Mouse (Mus musculus) layer of hippocampus, postnatal 25 days (tissue): ENCODE data around the gene Upk3b. TPM values are rescaled to one million over a fixed set of nuclear protein-coding genes. Genes with fewer than 3 reads are reported as not detected.

Experiments used
- DNase-seq, 2 experiments: peaks; one replicate each; pipeline ENCODE4 v3.0.0; 2022; ENCODE audit warnings: mixed read lengths in 2 of 2, low spot score in 1 of 2; ENCODE audit errors: extremely low spot score in 1 of 2
- total RNA-seq, 2 experiments: library from RNA; stranded (reverse); gene quantifications; 2 replicates each; pipeline ENCODE4 v1.2.3; 2021

Gene Upk3b
- total RNA-seq, 2 experiments from 2014 or later, result not detected

DNA sequence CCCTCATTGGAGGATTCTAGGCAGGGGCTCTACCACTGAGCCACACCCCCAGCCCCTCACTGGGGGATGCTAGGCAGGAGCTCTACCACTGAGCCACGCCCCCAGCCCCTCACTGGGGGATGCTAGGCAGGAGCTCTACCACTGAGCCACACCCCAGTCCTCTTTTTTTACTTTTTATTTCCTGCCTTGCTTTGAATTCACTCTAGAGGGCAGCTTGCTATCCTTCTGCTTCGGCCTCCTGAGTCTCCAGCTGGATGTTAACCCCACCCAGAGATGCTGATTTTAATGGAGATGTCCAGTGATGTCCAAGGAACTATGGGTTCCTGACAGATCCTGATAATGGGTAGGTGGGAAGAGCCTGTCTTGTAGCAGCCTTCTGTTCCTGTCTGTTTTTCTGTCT lies 31.1 kb downstream of the Upk3b start:
- DNase-seq, result no peak

DNA sequence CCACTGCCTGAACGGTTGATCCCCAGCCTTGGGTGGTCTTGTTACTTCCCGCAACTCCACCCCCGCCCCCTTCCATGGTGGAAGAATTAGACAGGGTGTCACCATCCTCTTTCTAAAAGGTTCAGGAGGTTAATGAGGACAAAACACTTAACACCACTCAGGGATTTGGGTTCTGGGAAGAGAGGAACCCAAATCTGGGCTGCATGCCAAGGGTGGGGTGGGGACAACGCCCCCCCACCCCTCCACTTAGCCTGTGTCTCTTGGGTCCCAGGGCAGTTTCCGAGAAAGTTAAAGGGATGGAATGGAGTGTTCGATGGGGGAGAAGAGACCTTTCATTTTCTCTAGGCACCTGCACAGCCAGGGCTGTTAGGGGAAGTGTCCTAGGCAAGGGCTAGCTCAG lies 34.8 kb downstream of the Upk3b start:
- no peak for DNase-seq

DNA sequence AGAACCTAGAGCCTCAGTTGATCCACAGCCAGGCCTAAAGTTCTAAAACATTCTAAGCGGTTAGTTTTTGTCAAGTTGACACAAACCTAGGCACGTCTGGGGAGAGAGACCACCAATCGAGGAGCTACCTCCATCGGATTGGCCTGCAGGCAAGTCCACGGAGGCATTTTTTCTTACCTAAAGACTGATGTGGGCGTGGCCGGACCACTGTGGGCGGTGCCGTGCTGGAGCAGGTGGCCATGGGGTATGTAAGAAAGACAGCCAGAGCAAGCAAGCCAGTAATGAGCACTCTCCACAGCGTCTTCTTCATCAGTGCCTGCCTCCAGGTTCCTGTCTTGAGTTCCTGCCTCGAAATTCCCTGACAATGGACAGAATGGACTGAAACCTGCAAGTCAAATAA lies 35.2 kb downstream of the Upk3b start:
- DNase-seq, result no peak

DNA sequence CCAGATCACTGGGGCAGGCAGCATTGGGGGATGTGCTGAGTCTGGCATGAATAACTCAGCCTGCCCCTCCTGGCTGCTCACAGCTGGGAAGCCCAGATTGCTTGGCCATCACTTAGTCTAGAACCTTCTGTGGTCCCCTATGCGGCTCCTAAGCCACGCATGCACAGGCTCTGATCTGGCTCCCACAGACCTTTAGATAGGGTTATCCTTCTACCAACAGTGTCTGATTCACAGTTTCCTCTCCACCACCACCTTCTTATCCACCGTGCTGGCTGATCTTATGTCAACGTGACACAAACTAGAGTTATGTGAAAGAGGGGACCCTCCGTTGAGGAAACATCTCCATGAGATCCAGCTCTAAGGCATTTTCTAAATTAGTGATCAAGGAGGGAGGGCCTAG lies 36.8 kb downstream of the Upk3b start:
- no peak for DNase-seq

DNA sequence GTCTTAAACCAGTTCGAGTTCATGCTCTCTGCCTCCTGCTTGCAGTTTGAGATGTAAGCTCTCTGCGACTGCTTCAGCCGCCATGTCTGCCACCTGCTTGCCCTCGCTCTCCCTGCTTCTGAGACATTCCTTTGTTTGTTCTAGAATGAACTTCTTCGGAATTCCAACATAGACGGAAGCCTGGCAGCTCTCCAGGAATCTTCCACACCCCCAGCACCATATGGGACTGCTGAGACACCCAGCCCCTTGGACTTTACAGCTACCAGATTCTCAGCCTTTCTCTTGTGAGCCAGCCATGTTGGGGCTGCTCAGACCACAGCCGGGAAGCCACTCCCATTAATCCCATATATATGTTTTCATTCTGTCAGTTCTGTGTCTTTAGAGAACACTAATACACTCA lies 38.0 kb downstream of the Upk3b start:
- DNase-seq, result peak in 1 of 2 experiments; percentile 26

DNA sequence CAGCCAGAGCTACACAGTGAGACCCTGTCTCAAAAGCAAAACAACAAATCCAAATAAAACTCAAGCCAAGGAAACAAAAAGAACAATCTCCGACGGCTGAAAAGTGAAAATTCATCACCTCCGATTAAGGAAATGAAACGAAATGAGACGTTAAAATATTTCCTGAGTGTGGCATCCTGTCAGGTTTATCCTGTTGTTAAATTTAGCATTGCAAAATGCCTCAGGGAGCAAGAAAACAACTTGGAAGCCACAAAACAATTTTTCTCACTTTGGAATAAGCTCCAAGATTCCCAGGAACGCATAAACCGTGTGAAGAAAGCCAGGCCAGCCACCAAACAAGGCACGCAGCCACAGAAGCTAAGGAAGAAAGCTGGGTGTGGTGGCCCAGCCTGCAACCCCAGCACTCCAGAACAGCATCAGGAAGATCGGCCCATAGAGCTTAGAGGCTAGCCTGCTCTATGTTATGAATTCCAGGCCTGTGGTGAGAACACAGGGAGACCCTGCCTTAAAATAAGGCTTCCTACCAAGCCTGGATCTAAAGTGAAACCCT lies 38.8 kb downstream of the Upk3b start:
- DNase-seq, result no peak

DNA sequence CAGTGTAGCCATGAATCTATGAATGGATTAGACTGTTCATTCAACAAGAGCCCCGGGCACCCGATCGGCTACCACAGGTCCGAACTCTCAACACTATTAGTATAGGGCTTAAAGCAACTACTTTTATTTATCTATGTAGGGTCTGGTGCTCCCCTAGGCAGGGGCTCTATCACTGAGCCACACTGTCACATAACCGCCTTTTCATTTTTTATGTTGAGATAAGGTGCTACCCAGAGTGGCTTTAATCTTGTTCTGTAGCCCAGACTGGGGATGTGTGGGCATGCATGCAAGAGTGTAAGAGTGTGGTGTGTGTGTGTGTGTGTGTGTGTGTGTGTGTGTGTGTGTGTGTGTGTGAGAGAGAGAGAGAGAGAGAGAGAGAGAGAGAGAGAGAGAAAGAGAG lies 39.8 kb downstream of the Upk3b start:
- DNase-seq, result no peak

DNA sequence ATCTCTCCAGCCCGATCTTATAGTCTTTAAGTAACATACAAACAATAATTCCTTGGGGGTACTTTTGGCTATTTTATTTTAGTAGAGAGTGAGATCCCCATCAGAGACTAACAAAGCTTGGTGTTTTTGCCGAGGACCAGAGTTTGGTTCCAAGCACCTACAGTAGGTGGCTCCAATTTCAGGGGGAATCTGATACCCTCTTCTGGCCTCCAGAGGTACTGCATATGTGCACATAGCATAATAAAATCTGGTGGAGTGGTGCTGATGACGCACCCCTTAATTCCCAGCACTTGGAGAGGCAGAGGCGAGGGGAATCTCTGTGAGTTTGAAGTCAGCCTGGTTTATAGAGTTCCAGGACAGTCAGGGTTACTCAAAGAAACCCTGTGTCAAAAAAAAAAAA lies 44.0 kb downstream of the Upk3b start:
- DNase-seq, result no peak

DNA sequence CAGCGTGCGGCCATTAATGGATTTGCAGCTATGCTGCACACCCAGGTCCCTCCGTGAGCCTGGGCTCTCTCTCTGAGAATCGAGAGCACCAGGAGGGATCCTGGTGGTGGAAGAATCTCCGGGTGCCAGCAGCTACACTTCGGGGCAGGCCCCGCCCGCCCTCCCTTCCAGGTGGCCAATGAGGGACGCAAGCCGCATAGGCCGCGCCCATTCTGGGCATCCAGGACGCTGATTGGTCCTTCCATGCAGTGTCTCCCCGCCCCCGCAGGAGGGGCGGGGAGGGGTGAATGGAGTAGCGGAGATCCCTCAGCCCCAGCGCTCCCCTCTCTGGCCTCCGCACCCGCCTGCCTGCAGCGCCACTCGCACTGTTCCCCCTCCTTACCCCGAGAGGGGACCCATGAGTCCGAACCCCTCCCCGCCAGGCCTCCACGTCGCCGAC lies 45.4 kb downstream of the Upk3b start, which contains the start of gene Rasa4:
Rasa4 (plus strand) TSS at position 248 of the 439 bp plus-strand sequence.
- peak; percentile 71 for DNase-seq

DNA sequence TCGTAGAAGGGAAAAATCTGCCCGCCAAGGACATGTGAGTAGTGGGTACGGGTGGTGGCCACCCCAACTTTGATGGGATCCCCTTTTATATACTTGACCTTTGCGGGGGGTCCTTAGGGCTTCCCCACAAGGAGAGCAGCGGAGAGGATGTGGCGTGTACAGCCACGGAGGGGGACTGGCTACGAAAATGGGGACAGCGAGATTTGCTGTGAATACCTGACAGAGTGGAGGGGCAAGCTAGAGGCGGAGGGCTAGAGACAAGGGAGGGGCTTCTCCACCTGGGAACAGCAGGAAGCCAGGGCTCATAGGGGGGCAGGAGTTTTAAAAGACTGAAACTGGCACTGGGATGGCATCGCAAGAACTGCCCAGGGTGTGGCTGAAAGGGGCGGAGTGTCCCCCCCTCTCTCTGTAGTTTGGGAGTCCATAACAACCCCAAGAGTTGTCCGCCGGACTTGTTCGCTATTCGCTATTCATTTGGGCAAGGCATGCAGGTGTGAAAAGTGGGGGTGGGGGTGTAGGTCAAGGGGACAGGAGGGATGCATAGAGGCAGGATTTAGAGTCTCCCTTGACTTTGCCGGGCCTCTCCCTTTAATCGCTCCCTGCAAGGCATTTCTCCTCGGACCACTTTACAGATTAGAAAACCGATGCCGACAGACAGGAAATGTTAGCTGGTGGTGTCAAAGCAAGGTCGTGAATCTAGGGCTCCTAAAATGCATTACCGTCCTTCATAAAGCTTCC lies 46.0 kb downstream of the Upk3b start:
- no peak for DNase-seq

DNA sequence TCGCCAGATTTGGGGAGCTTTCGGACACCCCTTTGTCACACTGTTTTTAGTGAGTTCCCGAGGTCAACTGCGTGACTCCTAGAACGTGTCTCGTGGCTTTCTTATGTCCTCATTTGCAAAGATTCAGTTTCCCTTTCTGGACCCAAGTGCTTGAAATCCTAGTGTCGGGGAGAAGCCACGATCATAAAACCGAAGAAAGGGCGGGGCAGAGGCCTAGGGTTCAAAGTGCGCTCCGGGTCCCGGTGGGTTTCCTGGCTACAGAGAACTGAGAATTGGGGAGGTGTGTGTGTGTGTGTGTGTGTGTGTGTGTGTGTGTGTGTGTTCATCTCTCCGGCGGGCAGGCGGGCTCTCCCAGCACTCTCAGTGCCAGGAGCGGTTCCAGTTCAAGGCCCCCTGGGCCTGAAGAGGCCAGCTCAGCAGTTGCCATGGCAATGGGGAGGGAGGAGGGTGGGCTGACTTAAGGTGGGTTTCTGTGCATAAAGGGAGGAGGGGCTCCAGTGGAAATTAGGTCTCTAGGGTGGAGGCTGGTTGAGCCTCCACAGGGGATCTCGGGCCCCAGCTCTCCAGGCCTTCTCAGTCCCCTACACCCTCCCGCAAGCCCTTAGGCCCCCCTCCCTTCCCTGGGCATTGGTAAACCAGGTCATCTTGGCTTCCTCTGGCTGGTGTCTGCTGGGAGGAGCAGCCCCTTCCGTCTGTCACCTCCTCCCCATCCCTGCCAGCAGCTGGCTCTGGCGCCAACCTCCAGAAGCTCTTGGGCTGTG lies 46.8 kb downstream of the Upk3b start:
- DNase-seq, result no peak

DNA sequence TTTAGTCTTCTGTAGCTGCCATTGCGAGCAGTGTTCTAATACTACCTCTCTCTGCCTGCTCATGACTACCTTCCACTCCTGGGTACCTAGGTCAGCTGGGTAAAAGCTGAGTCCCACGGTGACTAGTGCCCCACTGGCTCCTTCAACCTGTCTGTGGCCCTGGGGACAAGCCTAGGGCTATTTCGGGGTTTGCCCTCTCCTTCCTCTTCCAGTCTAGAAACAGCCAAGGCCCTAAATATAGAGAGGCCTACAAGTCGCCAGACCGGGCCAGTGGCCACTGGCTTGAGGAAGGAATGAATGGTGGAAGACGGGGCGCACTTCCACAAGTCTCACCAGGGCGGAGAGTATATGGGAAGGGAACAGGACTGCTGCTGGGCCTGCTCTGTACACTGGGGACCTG lies 48.0 kb downstream of the Upk3b start:
- no peak for DNase-seq

DNA sequence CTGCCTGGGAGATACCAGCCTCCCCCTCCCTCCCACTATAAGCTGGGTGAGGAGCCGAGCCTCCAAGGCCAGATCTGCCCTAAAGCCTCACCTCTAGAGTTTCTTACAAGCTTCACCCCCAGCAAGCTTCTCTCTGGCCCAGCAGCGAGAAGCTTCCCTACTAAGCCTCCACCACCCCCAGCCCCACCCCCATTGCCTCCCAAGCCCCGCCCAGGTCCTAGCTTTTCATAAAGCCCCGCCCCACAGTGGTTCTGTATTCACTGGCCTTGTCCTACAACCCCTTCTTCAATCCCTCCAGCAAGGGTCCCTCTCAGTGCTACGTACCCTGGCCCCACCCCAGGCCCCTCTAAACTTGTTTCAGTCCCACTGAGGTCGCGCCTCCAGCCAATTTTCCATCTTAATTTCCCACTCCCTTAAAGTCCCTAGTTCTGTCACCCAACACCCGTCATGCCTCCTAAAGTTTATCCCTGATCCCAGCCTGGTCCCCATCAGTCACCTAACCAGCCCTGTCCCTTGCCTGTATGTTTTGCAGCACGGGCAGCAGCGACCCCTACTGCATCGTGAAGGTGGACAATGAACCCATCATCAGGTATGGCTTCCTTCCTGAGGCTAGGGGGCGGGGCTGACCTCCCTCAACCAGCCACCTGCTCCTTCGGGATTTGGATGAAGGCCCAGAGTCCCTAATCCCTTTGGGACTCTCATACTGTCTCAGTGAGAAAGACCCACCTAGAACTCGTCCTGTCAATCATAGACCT lies 50.7 kb downstream of the Upk3b start:
- no peak for DNase-seq

DNA sequence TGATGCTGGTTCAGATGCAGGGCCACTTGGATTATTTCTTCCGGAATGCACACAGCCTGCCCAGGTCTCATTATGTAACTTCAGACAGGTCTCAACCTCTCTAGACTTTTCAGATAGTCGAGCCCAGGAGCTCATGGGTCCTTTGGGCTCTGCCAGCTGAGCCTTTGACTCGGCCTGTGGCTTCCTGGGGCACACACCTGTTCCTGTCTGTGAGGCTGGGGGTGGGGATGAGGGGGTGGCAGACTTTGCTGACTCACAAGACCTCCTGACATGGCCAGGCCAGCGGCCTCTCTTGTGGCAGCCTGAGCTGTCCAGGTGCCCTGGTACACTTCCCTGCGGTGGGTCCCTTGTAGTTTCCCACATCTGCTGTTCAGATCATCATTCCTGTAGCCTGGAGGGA lies 53.6 kb downstream of the Upk3b start:
- no peak for DNase-seq

DNA sequence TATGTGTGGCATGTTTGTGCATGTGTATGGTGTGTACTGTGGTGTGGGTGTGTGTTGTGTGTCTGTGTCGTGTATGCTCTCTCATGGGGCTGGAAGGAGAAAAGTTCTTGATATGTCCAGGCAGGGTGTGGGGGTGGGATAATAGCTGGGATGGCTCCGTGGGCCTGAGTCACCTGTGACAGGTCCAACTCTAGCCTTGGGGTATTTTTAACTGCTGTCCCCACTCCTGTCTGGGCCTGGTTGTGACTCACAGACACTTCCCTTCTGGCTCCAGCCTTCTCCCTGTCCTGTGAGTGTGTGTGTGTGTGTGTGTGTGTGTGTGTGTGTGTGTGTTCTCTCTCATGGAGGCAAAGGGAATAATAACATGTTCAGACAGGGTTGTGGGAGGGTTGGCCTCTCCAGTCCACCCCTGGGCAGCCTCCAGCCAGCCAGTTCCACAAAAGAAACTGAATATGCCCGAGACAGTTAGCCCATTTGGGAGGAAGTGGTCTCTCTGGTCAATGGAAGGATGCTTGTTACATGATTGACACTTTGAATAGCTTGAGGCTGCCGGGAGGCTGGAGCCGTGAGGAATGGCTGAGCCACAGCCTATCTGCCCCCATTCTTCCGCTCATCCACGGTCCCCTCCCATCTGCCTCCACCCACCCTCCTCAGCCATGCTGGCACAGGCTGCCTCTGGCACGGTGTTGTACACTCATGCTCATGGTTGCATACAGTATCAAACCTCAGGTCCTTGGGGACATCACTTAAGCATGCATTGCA lies 56.1 kb downstream of the Upk3b start:
- DNase-seq, result no peak

DNA sequence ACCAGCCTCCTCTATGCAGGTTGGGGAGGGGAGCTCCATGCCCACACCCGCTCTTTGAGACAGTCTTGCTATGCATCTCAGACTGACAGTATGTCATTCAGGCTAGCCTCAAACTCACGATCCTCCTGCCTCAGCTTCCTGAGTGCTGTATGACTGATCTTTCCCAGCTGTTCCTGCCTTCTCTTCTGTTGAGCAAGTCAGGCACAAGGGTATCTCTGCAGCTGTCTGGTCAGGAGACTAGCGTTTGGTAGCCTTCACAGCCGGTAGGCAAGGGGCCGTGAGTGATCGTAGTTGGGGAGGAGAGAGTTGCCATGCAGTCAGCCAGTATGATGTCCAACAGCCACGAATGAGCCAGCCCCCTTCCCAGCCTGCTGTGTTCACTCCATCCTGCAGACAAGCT lies 56.8 kb downstream of the Upk3b start:
- DNase-seq, result no peak
